Mouse (Mus musculus): ENCODE results near the gene Trpd52l3.

Trpd52l3 gene

DNA sequence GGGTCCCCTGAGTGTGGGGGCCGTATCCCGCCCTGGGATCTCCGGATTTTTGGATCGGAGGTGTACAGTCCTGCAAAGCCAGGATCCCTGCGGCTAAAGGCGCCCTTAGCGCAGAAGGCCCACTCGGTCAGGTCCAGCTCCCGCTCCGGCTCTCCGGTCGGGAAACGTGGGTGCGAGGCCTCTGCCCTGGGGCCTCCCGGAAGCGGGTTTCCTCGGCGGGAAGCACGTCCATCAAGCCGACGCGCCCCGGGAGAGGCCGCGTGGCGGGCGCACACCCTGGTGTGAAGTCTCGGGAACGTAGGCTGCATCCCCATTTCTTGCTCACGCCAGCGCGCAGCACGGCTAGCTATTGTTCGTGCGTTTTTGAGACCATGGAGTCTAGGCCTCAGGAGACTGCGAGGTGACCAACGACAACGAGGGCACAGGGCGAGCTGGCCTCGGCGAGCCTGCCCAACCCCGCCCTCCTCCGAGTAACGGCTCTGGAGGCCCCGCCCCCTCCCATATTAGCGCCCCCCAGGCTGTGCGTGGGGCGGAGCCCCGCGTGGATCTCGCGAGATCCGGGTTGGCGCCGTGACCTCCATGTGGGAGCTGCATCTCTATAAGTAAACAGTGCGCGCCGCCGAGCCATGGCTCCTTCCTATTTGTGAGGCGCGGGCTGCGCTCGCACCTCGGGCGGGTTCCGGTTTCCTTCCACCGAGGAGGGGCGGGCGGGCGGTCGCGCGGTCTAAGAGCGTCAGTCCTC lies 26.5 kb downstream of the Trpd52l3 start, which contains the start of gene Uhrf2:
Gene Uhrf2 (plus strand): TSS at position 620 of the 742 bp plus-strand sequence.
- DNase-seq: peak; percentile 98

DNA sequence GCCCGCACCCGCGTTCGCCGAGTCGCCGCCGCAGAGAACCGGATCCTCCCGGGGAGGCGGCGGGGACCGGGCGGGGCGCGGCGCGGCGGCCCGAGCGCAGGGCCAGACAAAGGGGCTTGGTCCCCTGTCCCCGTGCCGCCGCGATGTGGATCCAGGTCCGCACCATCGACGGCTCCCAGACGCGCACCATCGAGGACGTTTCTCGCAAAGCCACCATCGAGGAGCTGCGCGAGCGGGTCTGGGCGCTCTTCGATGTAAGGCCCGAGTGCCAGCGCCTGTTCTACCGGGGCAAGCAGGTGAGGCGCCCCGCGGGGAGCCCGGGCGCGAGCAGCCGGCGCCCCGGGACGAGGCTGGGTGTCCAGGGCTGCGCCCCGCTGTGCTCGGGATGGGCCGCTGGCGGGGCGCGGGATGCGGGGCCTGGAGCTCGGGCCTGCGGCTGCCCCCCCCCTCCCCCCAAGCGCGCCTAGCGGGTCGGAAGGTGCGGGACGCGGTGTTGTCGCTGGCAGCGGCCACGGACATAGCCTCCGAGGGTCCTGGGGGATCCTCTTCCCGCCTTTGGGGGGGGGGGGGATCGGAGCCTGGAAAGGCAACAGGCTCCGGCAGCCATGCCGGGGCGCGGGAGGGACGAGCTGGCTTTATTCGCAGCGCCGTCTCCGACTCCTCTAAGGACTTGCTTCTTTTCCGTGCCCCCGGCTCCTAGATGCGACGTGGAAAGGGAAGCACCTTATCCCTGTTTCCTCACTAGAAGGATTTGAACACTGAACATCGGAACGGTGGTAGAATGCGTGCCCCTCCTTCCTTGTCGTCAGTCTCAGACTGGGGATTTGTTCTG lies 27.3 kb downstream of the Trpd52l3 start:
- peak; percentile 45 to 55 for DNase-seq

DNA sequence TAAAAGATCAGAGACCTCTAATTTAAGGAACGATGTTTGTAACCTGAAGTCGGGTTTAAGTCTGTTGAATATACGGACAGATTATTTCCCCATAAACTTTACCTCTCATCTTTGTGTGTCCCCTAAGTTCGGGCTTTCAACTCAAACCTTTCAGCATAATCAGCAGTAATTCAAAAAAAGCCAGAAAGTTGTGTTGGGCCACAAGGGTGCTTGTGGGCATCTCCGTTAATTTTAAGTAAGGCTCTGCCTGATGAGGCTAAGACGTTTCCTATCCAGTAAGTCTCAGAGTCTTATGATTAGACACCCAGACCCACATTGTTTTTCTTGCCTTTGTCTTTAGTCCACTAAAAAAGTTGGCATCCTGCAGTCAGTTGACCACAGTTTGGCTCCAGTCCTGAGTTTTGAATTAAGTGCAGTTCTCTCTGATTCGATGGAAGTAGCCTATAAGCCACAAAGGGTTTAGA lies 27.9 kb downstream of the Trpd52l3 start:
- DNase-seq: peak in 1 of 2 experiments; percentile 20

- DNase-seq: no peak
Measured at GRCm38 (mm10) chr19:30032206-30032605, 28.6 kb downstream of the Trpd52l3 start.

- DNase-seq: no peak
Measured at GRCm38 (mm10) chr19:30035361-30035760, 31.8 kb downstream of the Trpd52l3 start.

DNA sequence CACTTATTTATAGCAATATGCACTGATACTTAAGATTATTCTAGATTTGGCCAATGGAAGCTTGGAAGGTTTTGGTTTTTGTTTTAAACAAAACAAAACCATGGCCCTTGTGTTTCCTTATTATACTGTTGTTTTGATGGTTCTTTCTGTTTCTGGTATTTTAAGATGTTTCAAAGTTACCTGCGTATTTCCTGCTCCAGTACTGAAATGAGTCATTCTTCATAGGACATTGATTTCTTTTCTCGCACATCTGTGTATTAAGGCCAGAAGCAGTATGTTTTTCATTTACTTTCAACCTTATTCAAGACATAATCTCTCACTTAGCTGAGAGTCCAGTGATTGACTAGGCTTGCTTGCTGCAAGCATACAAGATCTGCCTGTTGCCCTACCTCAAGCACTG lies 40.1 kb downstream of the Trpd52l3 start:
- DNase-seq: no peak

- no peak for DNase-seq
Measured at GRCm38 (mm10) chr19:30044630-30045029, 41.0 kb downstream of the Trpd52l3 start.

DNA sequence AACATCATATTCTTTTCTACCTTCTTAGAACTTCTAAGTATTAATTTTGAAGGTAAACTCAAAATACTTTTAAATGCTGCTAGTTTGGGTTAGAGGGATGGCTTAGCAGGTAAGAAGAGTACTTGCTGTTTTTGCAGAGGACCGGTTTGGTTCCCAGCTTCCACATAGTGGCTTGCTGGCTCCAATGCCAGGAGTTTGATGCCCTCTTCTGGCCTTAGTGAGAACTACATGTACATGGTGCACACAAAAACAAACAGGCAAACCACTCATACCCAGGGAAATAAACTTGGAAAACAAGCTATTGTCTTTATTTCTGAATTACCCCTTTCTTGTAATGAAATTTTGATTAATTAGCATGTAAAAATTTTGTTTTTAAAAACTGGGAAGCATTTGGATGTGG lies 42.3 kb downstream of the Trpd52l3 start:
- DNase-seq: peak in 1 of 2 experiments; percentile 26

- DNase-seq: no peak
Measured at GRCm38 (mm10) chr19:30050584-30050983, 47.0 kb downstream of the Trpd52l3 start.

GRCm38 (mm10) chr19:30051479-30051878 lies 47.9 kb downstream of the Trpd52l3 start:
- no peak for DNase-seq

DNA sequence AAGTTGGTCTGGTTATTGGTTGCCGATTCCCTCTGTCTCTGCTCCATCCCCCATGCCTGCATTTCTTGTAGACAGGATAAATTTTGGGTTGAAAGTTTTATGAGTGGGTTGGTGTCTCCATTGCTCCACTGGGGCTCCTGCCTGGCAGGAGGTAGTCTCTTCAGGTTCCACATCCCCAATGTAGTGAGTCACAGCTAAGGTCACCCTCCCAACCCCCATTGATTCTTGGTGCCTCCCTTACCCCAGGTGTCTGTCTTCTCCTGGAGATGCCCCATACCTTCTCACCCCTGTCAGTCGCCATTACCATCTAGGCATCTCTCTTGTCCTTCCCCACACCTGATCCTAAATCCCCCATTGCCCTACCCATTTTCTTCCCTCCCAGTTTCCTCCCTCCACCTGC lies 50.6 kb downstream of the Trpd52l3 start:
- no peak for DNase-seq
